Comparison of ENCODE assay signal across 8 mouse cellular contexts in genomic region chr1:53909118-53909517, GRCm38 (mm10).
DNase-seq lines count a peak whose midpoint lies in the region; ATAC-seq lines count a peak whose summit lies in the region.

No protein-coding gene starts in this region.

- DNase-seq in cerebellum, adult 9-10 months, result peak; percentile 73
- no peak for DNase-seq in cerebellum, adult 11 months
- no peak for DNase-seq in limb, embryonic 10.5 days (ENCODE audit: low spot score)
- peak; percentile 15 for DNase-seq in c-Kit-positive CD71-positive TER-119-positive erythroid progenitor cells, embryonic 14.5 days (ENCODE audit: low spot score)
- peak; percentile 51 for DNase-seq in lung, postnatal 10 days

- WGBS in limb, embryonic 12.5 days, result 13% methylated on average over 3 of the region's 3 CpGs
- WGBS in limb, embryonic 10.5 days, result 29% methylated on average over 3 of the region's 3 CpGs
- 11% methylated on average over 3 of the region's 3 CpGs for WGBS in intestine, embryonic 15.5 days

- H3K36me3 ChIP-seq in limb, embryonic 12.5 days, result no peaks in the 10 kb centered on the region
- no peaks in the 10 kb centered on the region for H3K36me3 ChIP-seq in limb, embryonic 10.5 days
- no peaks in the 10 kb centered on the region for H3K36me3 ChIP-seq in intestine, embryonic 15.5 days

- no peak overlapping the region for H3K4me2 ChIP-seq in limb, embryonic 12.5 days
- no peak overlapping the region for H3K4me2 ChIP-seq in intestine, embryonic 15.5 days (replicated peaks)

- no peak overlapping the region for H3K9ac ChIP-seq in limb, embryonic 12.5 days (replicated peaks)
- H3K9ac ChIP-seq in intestine, embryonic 15.5 days, result no peak overlapping the region

- H3K27ac ChIP-seq in limb, embryonic 12.5 days, result no peak overlapping the region
- H3K27ac ChIP-seq in limb, embryonic 10.5 days, result no peak overlapping the region
- H3K27ac ChIP-seq in intestine, embryonic 15.5 days, result no peak overlapping the region

- H3K9me3 ChIP-seq in limb, embryonic 12.5 days, result no peaks in the 10 kb centered on the region
- H3K9me3 ChIP-seq in limb, embryonic 10.5 days (replicated peaks), result no peaks in the 10 kb centered on the region
- H3K9me3 ChIP-seq in intestine, embryonic 15.5 days, result no peaks in the 10 kb centered on the region

- ATAC-seq in limb, embryonic 12.5 days (ENCODE audit: insufficient number of reproducible peaks, insufficient read depth, low FRiP score, low TSS enrichment, low read depth), result peak; percentile 39; the same call in 1 of the 2 replicates
- no peak for ATAC-seq in erythroid progenitor cell, adult 5-6 weeks (replicated peaks; ENCODE audit: low FRiP score, poor library complexity, severe bottlenecking)
- no peak for ATAC-seq in intestine, embryonic 15.5 days

- no peak overlapping the region for H3K4me3 ChIP-seq in limb, embryonic 12.5 days (replicated peaks)
- H3K4me3 ChIP-seq in limb, embryonic 10.5 days, result no peak overlapping the region
- no peak overlapping the region for H3K4me3 ChIP-seq in intestine, embryonic 15.5 days (replicated peaks)

- no peaks in the 10 kb centered on the region for H3K27me3 ChIP-seq in limb, embryonic 12.5 days
- H3K27me3 ChIP-seq in limb, embryonic 10.5 days (ENCODE audit: low read depth, poor library complexity, severe bottlenecking), result no peaks in the 10 kb centered on the region
- no peaks in the 10 kb centered on the region for H3K27me3 ChIP-seq in intestine, embryonic 15.5 days (replicated peaks)

- peaks cover 14% of the 10 kb centered on the region for H3K4me1 ChIP-seq in limb, embryonic 12.5 days (replicated peaks)
- no peaks in the 10 kb centered on the region; the same call in 1 of the 2 replicates for H3K4me1 ChIP-seq in limb, embryonic 10.5 days
- H3K4me1 ChIP-seq in intestine, embryonic 15.5 days (replicated peaks), result no peaks in the 10 kb centered on the region

Comparison
In these comparisons a context has a peak if more than half of its experiments do, and no peak if none do; other contexts are left out.
1. DNase-seq: peak in cerebellum, adult 9-10 months (single experiment), c-Kit-positive CD71-positive TER-119-positive erythroid progenitor cells, embryonic 14.5 days (single experiment) and lung, postnatal 10 days (single experiment); none in cerebellum, adult 11 months (single experiment) and limb, embryonic 10.5 days (single experiment).